Mouse (Mus musculus): ENCODE measurements around the gene Arl15. TPM values are rescaled to one million over a fixed set of nuclear protein-coding genes. Genes with fewer than 3 reads are reported as not detected.

Gene Arl15
- total and polyA plus RNA-seq, 2 experiments from 2014 or later: 13.6 to 32.6 TPM

DNA sequence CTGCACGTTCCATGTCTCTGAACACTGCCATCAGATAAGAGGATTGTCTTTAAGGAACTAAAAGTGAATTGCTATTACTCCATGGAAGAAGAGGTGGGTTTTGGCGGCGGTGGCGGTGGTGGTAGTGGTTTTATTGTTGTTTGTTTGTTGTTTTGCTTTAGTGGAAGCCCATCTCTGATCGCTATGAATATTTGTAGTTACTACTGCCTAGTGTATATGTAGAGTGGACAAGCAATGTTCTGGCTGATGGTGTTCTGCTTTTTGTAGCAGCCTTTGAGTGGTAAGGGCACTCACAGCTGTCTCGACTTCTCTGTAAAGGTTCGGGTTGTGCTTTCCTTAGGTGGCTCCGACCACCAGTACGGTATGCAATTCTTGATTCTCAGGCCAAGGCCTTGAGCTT lies 327.3 kb downstream of the Arl15 start:
- H3K4me2 ChIP-seq (ENCODE audit: low read depth, low read length): no peak overlapping the region
- no peaks in the 10 kb centered on the region for H3K36me3 ChIP-seq (ENCODE audit: insufficient read depth, low read length)
- H3K27ac ChIP-seq: no peak overlapping the region
- no peak overlapping the region for H3K9ac ChIP-seq (replicated peaks; ENCODE audit: low read length)
- WGBS: 95% methylated on average over 9 of the region's 9 CpGs
- ATAC-seq: no peak
- no peak overlapping the region for H3K4me3 ChIP-seq (ENCODE audit: low read length)
- no peak for TF ChIP-seq CTCF (IDR thresholded peaks at IDR 0.05; ENCODE audit: low read depth)
- H3K27me3 ChIP-seq (ENCODE audit: insufficient read depth, low read length): no peaks in the 10 kb centered on the region
- H3K9me3 ChIP-seq (ENCODE audit: low read length): no peaks in the 10 kb centered on the region
- no peak for DNase-seq (ENCODE audit: low spot score)
- H3K4me1 ChIP-seq (ENCODE audit: insufficient read depth, low read length): no peaks in the 10 kb centered on the region

DNA sequence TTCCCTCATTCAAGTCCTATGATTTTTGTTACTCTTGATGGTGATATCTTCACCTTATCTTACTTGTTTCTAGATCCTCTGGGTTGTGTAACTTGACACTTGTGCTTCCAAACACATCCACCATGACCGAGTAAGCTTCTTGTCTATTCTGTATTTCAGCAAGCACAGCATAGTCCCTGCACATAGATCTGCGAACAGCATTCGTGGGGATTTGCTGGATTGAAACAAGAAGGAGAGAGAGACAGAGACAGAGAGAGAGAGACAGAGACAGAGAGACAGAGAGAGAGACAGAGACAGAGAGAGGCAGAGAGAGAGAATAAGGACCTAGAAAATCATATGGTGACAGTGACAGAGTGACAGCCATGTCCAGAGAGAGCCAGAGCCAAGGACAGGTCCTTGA lies 329.1 kb downstream of the Arl15 start:
- ATAC-seq (no peak), DNase-seq (ENCODE audit: low spot score) (no peak)
- no peak for TF ChIP-seq CTCF (IDR thresholded peaks at IDR 0.05; ENCODE audit: low read depth)
- no peak overlapping the region for H3K4me3 ChIP-seq (ENCODE audit: low read length)
- H3K27me3 ChIP-seq (ENCODE audit: insufficient read depth, low read length): no peaks in the 10 kb centered on the region
- H3K9ac ChIP-seq (replicated peaks; ENCODE audit: low read length): no peak overlapping the region
- no peaks in the 10 kb centered on the region for H3K4me1 ChIP-seq (ENCODE audit: insufficient read depth, low read length)
- H3K27ac ChIP-seq: no peak overlapping the region
- no peaks in the 10 kb centered on the region for H3K9me3 ChIP-seq (ENCODE audit: low read length)
- no peak overlapping the region for H3K4me2 ChIP-seq (ENCODE audit: low read depth, low read length)
- no peaks in the 10 kb centered on the region for H3K36me3 ChIP-seq (ENCODE audit: insufficient read depth, low read length)
- 93% methylated on average over 3 of the region's 3 CpGs for WGBS

DNA sequence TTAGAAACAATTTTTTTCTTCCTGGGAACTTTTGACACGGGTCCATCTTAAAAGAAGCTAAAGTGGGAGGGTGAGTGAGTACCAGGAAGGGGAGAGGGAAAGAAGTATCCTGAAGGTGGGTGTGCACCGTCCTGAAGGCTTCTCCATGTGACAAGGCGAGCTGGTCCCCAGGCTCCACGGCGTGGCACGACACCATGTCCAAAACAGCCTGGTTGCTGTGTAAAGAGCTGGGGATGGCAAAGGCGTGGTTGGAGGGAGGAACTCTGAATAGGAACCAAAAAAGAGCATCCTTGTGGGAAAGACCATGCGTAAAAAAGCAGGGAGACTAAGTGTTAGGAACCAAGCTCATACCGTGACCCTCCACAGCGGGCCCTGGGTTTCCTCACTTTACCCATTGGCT lies 330.1 kb downstream of the Arl15 start:
- Histone ChIP-seq H3K9ac (replicated peaks; ENCODE audit: low read length) (no peak overlapping the region), H3K9me3 (ENCODE audit: low read length) (no peaks in the 10 kb centered on the region), H3K27ac (no peak overlapping the region), H3K4me2 (ENCODE audit: low read depth, low read length) (no peak overlapping the region), H3K4me3 (ENCODE audit: low read length) (no peak overlapping the region), H3K27me3 (ENCODE audit: insufficient read depth, low read length) (no peaks in the 10 kb centered on the region), H3K4me1 (ENCODE audit: insufficient read depth, low read length) (no peaks in the 10 kb centered on the region), H3K36me3 (ENCODE audit: insufficient read depth, low read length) (no peaks in the 10 kb centered on the region)
- 92% methylated on average over 10 of the region's 10 CpGs for WGBS
- no peak for ATAC-seq
- TF ChIP-seq CTCF (IDR thresholded peaks at IDR 0.05; ENCODE audit: low read depth): no peak
- no peak for DNase-seq (ENCODE audit: low spot score)

DNA sequence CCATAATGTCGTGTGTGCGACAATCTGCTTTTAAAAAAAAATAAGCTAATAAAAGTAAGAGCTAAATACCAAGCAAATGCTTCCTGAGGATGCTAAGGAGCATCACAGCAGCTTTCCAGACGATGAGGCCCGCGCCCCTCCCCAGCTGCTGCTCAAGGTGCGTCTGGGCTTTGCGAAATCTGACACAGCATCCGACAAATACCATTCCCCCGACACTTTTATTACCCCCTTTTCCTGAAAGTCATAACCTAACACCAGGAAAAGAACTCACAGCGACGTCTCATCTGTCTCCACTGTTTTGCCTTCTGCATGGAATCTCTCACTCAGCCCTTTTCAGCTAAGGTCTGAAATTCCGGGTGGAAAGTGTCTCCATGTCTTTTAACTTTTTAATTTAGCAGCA lies 330.7 kb downstream of the Arl15 start:
- H3K9me3 ChIP-seq (ENCODE audit: low read length): no peaks in the 10 kb centered on the region
- no peak for TF ChIP-seq CTCF (IDR thresholded peaks at IDR 0.05; ENCODE audit: low read depth)
- DNase-seq (ENCODE audit: low spot score): no peak
- 85% methylated on average over 12 of the region's 12 CpGs for WGBS
- H3K27ac ChIP-seq: no peak overlapping the region
- ATAC-seq: no peak
- H3K27me3 ChIP-seq (ENCODE audit: insufficient read depth, low read length): no peaks in the 10 kb centered on the region
- no peaks in the 10 kb centered on the region for H3K36me3 ChIP-seq (ENCODE audit: insufficient read depth, low read length)
- H3K4me3 ChIP-seq (ENCODE audit: low read length): no peak overlapping the region
- H3K4me1 ChIP-seq (ENCODE audit: insufficient read depth, low read length): no peaks in the 10 kb centered on the region
- no peak overlapping the region for H3K4me2 ChIP-seq (ENCODE audit: low read depth, low read length)
- H3K9ac ChIP-seq (replicated peaks; ENCODE audit: low read length): no peak overlapping the region

DNA sequence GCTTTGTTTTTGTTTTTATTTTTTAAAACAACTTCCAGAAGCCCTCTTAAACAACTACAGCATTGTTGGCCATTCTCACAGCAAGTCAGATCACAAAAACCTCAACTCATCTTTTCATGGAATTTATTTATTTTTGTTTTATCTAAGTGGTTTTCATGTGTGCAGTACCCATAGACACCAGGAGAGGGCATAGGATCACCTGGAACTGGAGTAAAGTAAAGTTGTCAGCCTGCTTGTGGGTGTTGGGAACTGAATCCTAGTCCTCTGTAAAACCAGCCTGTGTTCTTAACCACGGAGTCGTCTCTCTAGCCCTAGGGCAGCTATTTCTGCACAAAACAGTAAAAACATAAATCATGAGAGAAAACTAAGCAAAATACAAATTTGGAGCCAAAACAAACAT lies 334.1 kb downstream of the Arl15 start:
- no peak for ATAC-seq
- DNase-seq (ENCODE audit: low spot score): no peak
- Histone ChIP-seq H3K9ac (replicated peaks; ENCODE audit: low read length) (no peak overlapping the region), H3K36me3 (ENCODE audit: insufficient read depth, low read length) (no peaks in the 10 kb centered on the region), H3K4me1 (ENCODE audit: insufficient read depth, low read length) (no peaks in the 10 kb centered on the region), H3K27ac (no peak overlapping the region), H3K27me3 (ENCODE audit: insufficient read depth, low read length) (no peaks in the 10 kb centered on the region), H3K4me3 (ENCODE audit: low read length) (no peak overlapping the region), H3K9me3 (ENCODE audit: low read length) (no peaks in the 10 kb centered on the region), H3K4me2 (ENCODE audit: low read depth, low read length) (no peak overlapping the region)
- WGBS: 92% methylated on average over 2 of the region's 2 CpGs
- peak; percentile 29 for TF ChIP-seq CTCF (IDR thresholded peaks at IDR 0.05; ENCODE audit: low read depth)

DNA sequence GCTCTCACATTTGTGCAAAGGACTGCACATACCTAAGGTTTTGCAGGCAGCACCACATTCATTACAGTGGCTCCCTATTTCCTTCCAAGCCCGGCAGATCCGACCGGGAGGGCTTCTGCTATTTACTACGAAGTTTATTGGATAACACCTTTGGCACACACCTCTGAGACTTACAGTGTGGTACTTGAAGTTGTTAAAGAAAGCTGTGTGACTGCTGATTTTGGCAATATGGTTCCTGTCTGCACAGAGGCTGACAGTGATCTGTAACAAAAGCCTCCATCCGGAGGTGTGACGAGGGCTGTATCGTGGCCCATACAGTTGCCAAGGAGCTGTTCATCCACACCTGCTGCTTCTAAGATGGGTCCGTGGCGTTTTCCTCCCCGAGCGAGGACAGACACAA lies 335.7 kb downstream of the Arl15 start:
- 65% methylated on average over 11 of the region's 11 CpGs for WGBS

DNA sequence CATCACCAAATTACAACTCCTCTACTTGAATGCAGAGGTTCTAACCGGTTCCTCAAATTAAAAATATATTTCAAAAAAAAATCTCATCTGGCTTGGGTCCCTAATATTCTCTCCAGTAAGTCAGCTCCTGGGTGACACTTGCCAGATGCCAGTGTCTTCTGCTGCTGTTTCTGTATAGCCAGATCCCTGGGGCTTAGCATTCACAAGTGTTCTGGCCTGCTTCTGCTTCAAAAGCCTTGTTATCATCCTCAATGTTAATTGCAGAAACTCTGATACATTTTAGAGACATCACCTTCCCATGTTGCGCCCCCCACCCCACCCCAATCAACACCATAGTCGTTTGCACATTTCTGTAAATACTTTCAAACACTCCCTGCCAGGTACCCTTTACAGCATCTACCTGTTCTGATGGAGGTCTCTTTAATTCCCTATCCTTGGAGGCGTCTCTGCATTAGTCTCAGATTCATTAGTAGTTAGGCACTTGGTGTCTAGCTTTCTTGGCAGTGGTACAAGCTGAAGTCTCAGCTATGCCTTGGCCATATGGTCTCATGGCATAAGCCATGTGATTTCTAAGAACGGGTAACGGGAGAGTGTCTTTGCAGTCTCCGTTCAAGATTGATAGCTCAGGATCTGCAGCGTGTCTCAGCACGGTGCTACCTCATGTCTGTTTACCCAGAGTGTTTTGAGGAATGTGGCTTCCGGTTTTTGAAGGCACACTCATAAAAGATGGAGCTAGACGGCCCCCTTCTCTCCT lies 336.4 kb downstream of the Arl15 start:
- no peak for TF ChIP-seq CTCF (IDR thresholded peaks at IDR 0.05; ENCODE audit: low read depth)
- H3K4me2 ChIP-seq (ENCODE audit: low read depth, low read length): no peak overlapping the region
- DNase-seq (ENCODE audit: low spot score) (peak; percentile 67), ATAC-seq (peak; percentile 45; the same call in 1 of the 2 replicates)
- no peaks in the 10 kb centered on the region for H3K36me3 ChIP-seq (ENCODE audit: insufficient read depth, low read length)
- H3K27ac ChIP-seq: no peak overlapping the region
- H3K27me3 ChIP-seq (ENCODE audit: insufficient read depth, low read length): no peaks in the 10 kb centered on the region
- no peak overlapping the region for H3K9ac ChIP-seq (replicated peaks; ENCODE audit: low read length)
- no peaks in the 10 kb centered on the region for H3K4me1 ChIP-seq (ENCODE audit: insufficient read depth, low read length)
- H3K9me3 ChIP-seq (ENCODE audit: low read length): no peaks in the 10 kb centered on the region
- WGBS: 61% methylated on average over 11 of the region's 11 CpGs
- no peak overlapping the region for H3K4me3 ChIP-seq (ENCODE audit: low read length)

More for the DNA sequence above, 335.7 kb downstream of the Arl15 start:
- H3K9ac ChIP-seq (replicated peaks; ENCODE audit: low read length): no peak overlapping the region
- no peak overlapping the region for H3K27ac ChIP-seq
- H3K27me3 ChIP-seq (ENCODE audit: insufficient read depth, low read length): no peaks in the 10 kb centered on the region
- no peak for TF ChIP-seq CTCF (IDR thresholded peaks at IDR 0.05; ENCODE audit: low read depth)
- H3K4me3 ChIP-seq (ENCODE audit: low read length): no peak overlapping the region
- H3K9me3 ChIP-seq (ENCODE audit: low read length): no peaks in the 10 kb centered on the region
- DNase-seq (ENCODE audit: low spot score) (no peak), ATAC-seq (no peak)
- H3K4me1 ChIP-seq (ENCODE audit: insufficient read depth, low read length): no peaks in the 10 kb centered on the region
- no peak overlapping the region for H3K4me2 ChIP-seq (ENCODE audit: low read depth, low read length)
- no peaks in the 10 kb centered on the region for H3K36me3 ChIP-seq (ENCODE audit: insufficient read depth, low read length)

Measured in hindbrain, postnatal 0 days (tissue).